Mouse (Mus musculus): ENCODE data around the gene Traf3ip2. TPM values are rescaled to one million over a fixed set of nuclear protein-coding genes. Genes with fewer than 3 reads are reported as not detected.

Traf3ip2 gene
- total RNA-seq (2021): 1 to 10 TPM in 1 of 2 experiments, under 1 TPM in 1; 0.94 to 1.1 TPM
- long read RNA-seq, experiment 1, partial matches to known transcripts: 0 of 1 reads
- long read RNA-seq, experiment 1, other reads (novel, unspliced or antisense): 1 of 1 reads
- long read RNA-seq, experiment 2, partial matches to known transcripts: 0 of 3 reads
- long read RNA-seq, experiment 2, other reads (novel, unspliced or antisense): 2 of 3 reads

GRCm38 (mm10) chr10:39612633-39612988, at the start of gene Traf3ip2:
Gene Traf3ip2, plus strand, starts transcription at chr10:39612934.
- intact Hi-C loops (cut with DNase I): no loop called here
- no peak for DNase-seq (ENCODE audit: low spot score in 2 of 2)

GRCm38 (mm10) chr10:39563552-39564223, 49.0 kb upstream of the Traf3ip2 start:
- intact Hi-C loops (cut with DNase I): no loop called here
- no peak for DNase-seq (ENCODE audit: low spot score in 2 of 2)

- DNase-seq (ENCODE audit: low spot score in 2 of 2): no peak
- intact Hi-C loops (cut with DNase I): no loop called here
Measured at GRCm38 (mm10) chr10:39566901-39567300, 45.8 kb upstream of the Traf3ip2 start.

GRCm38 (mm10) chr10:39568991-39569390, 43.7 kb upstream of the Traf3ip2 start:
- intact Hi-C loops (cut with DNase I): no loop called here
- no peak for DNase-seq (ENCODE audit: low spot score in 2 of 2)

GRCm38 (mm10) chr10:39571011-39571410, 41.7 kb upstream of the Traf3ip2 start:
- DNase-seq (ENCODE audit: low spot score in 2 of 2): no peak
- intact Hi-C loops (cut with DNase I): no loop called here

- no peak for DNase-seq (ENCODE audit: low spot score in 2 of 2)
- intact Hi-C loops (cut with DNase I): no loop called here
Measured at GRCm38 (mm10) chr10:39572050-39572671, 40.6 kb upstream of the Traf3ip2 start.

GRCm38 (mm10) chr10:39572672-39573051, 40.1 kb upstream of the Traf3ip2 start:
- peak in 1 of 2 experiments; percentile 31 for DNase-seq (ENCODE audit: low spot score in 2 of 2)
- intact Hi-C loops (cut with DNase I): no loop called here

- intact Hi-C loops (cut with DNase I): no loop called here
- DNase-seq (ENCODE audit: low spot score in 2 of 2): no peak
Measured at GRCm38 (mm10) chr10:39576466-39576865, 36.3 kb upstream of the Traf3ip2 start.

DNA sequence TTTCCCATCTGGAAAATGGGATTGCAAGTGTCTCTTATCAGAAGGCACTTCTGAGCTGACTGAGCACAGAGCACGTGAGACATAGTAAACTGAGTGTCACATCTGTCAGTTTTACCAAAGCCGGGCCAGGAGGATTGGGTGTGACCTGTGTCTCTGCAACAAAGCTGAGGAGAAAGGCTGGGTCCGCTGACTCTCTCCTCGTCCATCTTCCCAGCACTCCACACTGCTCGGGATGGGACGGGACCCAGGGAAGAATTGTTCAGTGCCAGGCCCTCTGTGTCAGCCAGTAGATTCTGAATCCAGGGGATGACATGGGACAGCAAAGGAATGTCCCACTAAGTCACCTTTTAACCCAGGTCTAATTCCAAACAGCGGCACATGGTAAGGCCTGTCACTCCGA, 32.3 kb upstream of the Traf3ip2 start:
- DNase-seq (ENCODE audit: low spot score in 2 of 2): no peak
- intact Hi-C loops (cut with DNase I): no loop called here

DNA sequence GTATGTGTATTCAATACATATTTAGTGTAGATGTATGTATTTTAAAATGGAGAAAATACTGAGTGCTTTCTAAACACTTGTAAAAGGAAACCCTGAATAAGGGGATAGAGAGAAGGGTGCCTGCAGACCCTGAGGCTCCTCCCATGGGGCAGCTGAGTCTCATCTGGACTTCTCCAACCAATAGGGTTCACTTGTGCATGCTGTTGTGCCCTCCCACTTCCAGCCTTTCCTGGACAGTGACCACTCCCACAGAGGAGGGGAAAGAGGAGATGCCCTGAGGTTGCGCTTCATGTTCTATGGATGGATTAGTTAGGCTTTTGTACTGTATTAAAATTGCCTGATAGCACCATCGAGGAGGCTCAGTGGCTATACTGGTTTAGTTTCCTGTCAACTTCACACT, 30.3 kb upstream of the Traf3ip2 start:
- DNase-seq (ENCODE audit: low spot score in 2 of 2): no peak
- intact Hi-C loops (cut with DNase I): no loop called here

GRCm38 (mm10) chr10:39583718-39584117, 29.0 kb upstream of the Traf3ip2 start:
- intact Hi-C loops (cut with DNase I): no loop called here
- DNase-seq (ENCODE audit: low spot score in 2 of 2): peak; percentile 20 to 49

DNA sequence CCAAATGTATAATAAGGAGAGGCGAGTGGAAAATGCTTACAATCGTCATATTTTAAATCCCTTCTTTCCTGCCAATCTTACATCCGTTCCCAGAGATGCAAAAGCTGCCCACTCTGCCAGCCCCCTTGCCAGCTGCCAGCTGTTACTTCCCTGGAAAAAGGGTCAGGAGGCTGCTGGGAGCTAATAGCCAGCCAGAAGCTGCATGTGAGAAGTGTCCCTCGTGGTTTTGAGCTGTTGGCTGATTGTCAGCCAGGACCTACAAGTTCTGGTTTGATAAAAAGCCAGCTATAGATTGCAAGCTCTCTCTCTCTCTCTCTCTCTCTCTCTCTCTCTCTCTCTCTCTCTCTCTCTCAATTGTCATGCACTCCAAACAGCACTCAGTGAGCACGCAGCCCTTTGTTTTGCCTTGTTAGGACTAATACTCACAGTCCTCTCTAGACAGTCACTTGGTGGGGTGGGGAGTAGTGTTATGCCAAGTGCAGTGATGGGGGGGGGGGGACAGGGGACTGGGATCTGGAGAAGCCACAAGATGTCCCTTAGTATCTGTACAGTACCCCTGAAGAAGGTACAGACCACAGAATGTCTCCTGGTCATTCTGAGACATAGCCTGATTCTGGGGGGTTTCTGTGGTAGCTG, 25.3 kb upstream of the Traf3ip2 start:
- DNase-seq (ENCODE audit: low spot score in 2 of 2): peak in 1 of 2 experiments; percentile 41
- intact Hi-C loops (cut with DNase I): no loop called here

GRCm38 (mm10) chr10:39587973-39588746, 24.6 kb upstream of the Traf3ip2 start:
- intact Hi-C loops (cut with DNase I): no loop called here
- no peak for DNase-seq (ENCODE audit: low spot score in 2 of 2)

DNA sequence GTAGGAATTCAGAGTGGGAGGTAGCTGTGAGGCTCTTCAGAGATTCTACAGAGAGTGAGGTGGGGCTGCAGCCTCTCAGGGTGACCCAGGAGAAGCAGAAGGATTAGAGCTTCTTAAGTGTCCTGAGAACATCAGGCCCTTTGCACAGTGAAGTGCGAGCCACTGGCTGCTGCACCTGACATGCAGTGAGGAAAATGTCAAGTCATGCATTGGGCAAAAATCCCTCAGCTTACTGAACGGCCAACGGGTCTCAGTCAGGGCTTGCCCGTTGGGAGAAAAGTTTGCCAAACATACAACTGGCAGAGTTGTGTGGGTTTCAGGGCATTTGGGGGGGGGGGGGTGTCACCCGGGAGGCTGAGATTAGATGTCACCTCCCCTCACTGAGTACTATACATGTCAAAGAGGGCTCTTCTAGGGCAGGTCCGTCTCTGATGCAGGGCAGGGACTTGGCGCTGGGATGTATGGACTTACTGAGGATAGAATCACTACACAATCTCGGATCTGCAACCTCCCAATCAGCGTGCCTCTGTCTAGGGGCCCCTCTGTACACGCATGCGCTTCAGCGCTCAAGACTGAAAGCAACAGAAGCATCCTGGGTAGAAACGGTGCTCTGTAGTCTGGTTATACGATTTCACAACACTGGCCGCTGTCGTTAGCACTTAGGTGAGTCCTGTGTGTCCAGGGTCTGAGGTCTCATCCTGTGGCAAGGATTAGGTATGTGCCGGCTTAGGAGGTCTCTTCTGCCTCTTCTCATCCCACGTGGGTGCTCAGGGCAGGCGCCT, 22.8 kb upstream of the Traf3ip2 start:
- intact Hi-C loops (cut with DNase I): no loop called here
- DNase-seq (ENCODE audit: low spot score in 2 of 2): no peak

- no peak for DNase-seq (ENCODE audit: low spot score in 2 of 2)
- intact Hi-C loops (cut with DNase I): no loop called here
Measured at GRCm38 (mm10) chr10:39590629-39591028, 22.1 kb upstream of the Traf3ip2 start.

DNA sequence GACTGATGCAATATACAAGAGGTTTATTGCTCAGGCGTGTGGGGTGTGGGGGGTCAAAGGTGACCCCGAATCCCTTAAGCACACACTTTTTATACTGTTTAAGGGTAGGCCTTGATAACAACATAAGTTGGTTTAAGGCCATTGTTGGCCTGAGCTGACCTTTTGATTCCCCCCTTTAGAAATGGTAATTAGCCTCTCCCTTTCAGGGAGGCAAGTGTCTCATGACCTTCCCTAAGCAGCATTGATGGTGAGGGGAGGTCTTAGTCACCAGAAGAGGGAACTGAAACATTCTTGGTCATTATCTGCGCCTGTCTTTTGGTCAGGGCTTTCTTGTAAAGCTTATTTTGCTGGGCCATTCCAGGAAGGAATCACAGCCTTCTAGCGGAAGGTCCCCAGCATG, 20.2 kb upstream of the Traf3ip2 start:
- intact Hi-C loops (cut with DNase I): no loop called here
- DNase-seq (ENCODE audit: low spot score in 2 of 2): no peak

DNA sequence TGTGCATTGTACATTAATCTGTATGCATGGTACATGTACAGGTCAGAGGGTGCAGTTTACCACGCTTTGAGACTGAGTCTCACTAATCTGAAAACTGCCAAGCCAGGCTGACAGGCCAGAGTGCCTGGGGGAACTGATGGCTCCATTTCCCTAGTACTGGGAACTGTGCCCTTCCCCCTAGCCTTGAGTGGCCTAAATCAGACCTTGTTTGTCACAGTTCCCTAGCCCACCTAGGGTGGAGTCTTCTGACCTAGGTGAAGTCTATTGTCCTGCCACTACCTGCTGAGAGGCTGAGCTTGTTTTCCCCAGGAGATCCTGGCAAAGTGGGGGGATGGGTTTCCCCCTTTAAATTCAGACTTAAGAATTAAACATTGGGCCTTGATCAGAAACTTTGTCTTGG, 18.0 kb upstream of the Traf3ip2 start:
- intact Hi-C loops (cut with DNase I): no loop called here
- no peak for DNase-seq (ENCODE audit: low spot score in 2 of 2)

GRCm38 (mm10) chr10:39595862-39596261, 16.9 kb upstream of the Traf3ip2 start:
- intact Hi-C loops (cut with DNase I): no loop called here
- DNase-seq (ENCODE audit: low spot score in 2 of 2): no peak

GRCm38 (mm10) chr10:39597116-39597791, 15.5 kb upstream of the Traf3ip2 start:
- DNase-seq (ENCODE audit: low spot score in 2 of 2): no peak
- intact Hi-C loops (cut with DNase I): no loop called here

Measured in left cerebral cortex, postnatal 14 days (tissue).